Mouse (Mus musculus): ENCODE results near the gene Rab6a. TPM values are rescaled to one million over a fixed set of nuclear protein-coding genes. Genes with fewer than 3 reads are reported as not detected.
A peak's percentile ranks its signal among the peaks of the same experiment; 100 is the strongest.
"Not testable (repeated sequence)": the region's sequence is repeated elsewhere in the genome, so short reads cannot be mapped to it uniquely, and the experiment has no call there.

The Rab6a gene
- 121 and 126 TPM in 2 replicates for polyA plus RNA-seq (2016; fragmentation: Nextera tagmentation; extraction: Ambion mirVana)

GRCm38 (mm10) chr7:100607214-100608129 lies at the start of gene Rab6a:
TSS of gene Rab6a (plus strand) at chr7:100607410.
- peaks cover 6% of the 10 kb centered on the region for H3K4me1 ChIP-seq
- peak within 1 kb of the TSS; percentile 99 for H3K4me3 ChIP-seq
- peak within 1 kb of the TSS; percentile 64 for H3K4me2 ChIP-seq (replicated peaks)
- no peaks in the 10 kb centered on the region for H3K36me3 ChIP-seq
- H3K27ac ChIP-seq: peak within 1 kb of the TSS; percentile 99
- ATAC-seq (ENCODE audit: insufficient number of reproducible peaks, insufficient read depth, low FRiP score, low TSS enrichment): peak; percentile 97
- WGBS: under 1% methylated on average over 84 of the region's 105 CpGs
- no peaks in the 10 kb centered on the region for H3K9me3 ChIP-seq
- no peaks in the 10 kb centered on the region for H3K27me3 ChIP-seq
- peak within 1 kb of the TSS; percentile 96 for H3K9ac ChIP-seq

GRCm38 (mm10) chr7:100559331-100559730 lies 47.9 kb upstream of the Rab6a start:
- Histone ChIP-seq H3K4me3 (no peak overlapping the region), H3K9ac (no peak overlapping the region), H3K27ac (no peak overlapping the region), H3K36me3 (no peaks in the 10 kb centered on the region), H3K27me3 (no peaks in the 10 kb centered on the region), H3K4me2 (replicated peaks) (no peak overlapping the region), H3K9me3 (no peaks in the 10 kb centered on the region), H3K4me1 (peaks cover 6% of the 10 kb centered on the region; the same call in 1 of the 2 replicates)
- no peak for ATAC-seq (ENCODE audit: insufficient number of reproducible peaks, insufficient read depth, low FRiP score, low TSS enrichment)
- 70% methylated on average over 4 of the region's 4 CpGs for WGBS

GRCm38 (mm10) chr7:100561861-100562587 lies 45.2 kb upstream of the Rab6a start:
- H3K9ac ChIP-seq: no peak overlapping the region
- 0 out of 2 replicates have a peak overlapping the region, but pooled peaks have one; percentile 4 for H3K27ac ChIP-seq
- H3K4me2 ChIP-seq (replicated peaks): no peak overlapping the region
- ATAC-seq (ENCODE audit: insufficient number of reproducible peaks, insufficient read depth, low FRiP score, low TSS enrichment): no peak
- 63% methylated on average over 11 of the region's 11 CpGs for WGBS
- H3K4me1 ChIP-seq: no peaks in the 10 kb centered on the region
- H3K36me3 ChIP-seq: peaks cover 8% of the 10 kb centered on the region
- H3K4me3 ChIP-seq: no peak overlapping the region
- no peaks in the 10 kb centered on the region for H3K27me3 ChIP-seq
- H3K9me3 ChIP-seq: no peaks in the 10 kb centered on the region

GRCm38 (mm10) chr7:100567238-100567637 lies 40.0 kb upstream of the Rab6a start:
- WGBS: 74% methylated on average over 5 of the region's 5 CpGs
- not testable (repeated sequence) for H3K9ac ChIP-seq; H3K36me3 ChIP-seq; H3K9me3 ChIP-seq; H3K4me3 ChIP-seq; H3K4me1 ChIP-seq; ATAC-seq (ENCODE audit: insufficient number of reproducible peaks, insufficient read depth, low FRiP score, low TSS enrichment); H3K27me3 ChIP-seq; H3K4me2 ChIP-seq (replicated peaks); H3K27ac ChIP-seq

- no peak overlapping the region for H3K27ac ChIP-seq
- H3K4me3 ChIP-seq: no peak overlapping the region
- no peak overlapping the region for H3K9ac ChIP-seq
- peaks cover 2% of the 10 kb centered on the region for H3K36me3 ChIP-seq
- H3K4me1 ChIP-seq: no peaks in the 10 kb centered on the region
- H3K9me3 ChIP-seq: no peaks in the 10 kb centered on the region
- no peak overlapping the region for H3K4me2 ChIP-seq (replicated peaks)
- no peak for ATAC-seq (ENCODE audit: insufficient number of reproducible peaks, insufficient read depth, low FRiP score, low TSS enrichment)
- no peaks in the 10 kb centered on the region for H3K27me3 ChIP-seq
These were observed 37.3 kb upstream of the Rab6a start for GRCm38 (mm10) chr7:100569907-100570306.

- no peaks in the 10 kb centered on the region for H3K9me3 ChIP-seq
- H3K4me3 ChIP-seq: no peak overlapping the region
- no peaks in the 10 kb centered on the region; the same call in 1 of the 2 replicates for H3K36me3 ChIP-seq
- no peak for ATAC-seq (ENCODE audit: insufficient number of reproducible peaks, insufficient read depth, low FRiP score, low TSS enrichment)
- no peaks in the 10 kb centered on the region for H3K27me3 ChIP-seq
- H3K9ac ChIP-seq: no peak overlapping the region
- H3K4me2 ChIP-seq (replicated peaks): no peak overlapping the region
- H3K4me1 ChIP-seq: no peaks in the 10 kb centered on the region
- WGBS: 79% methylated on average over 3 of the region's 3 CpGs
- no peak overlapping the region for H3K27ac ChIP-seq
These were observed 36.1 kb upstream of the Rab6a start for GRCm38 (mm10) chr7:100570930-100571715.

- Histone ChIP-seq H3K27ac (no peak overlapping the region), H3K9me3 (no peaks in the 10 kb centered on the region), H3K4me1 (no peaks in the 10 kb centered on the region), H3K27me3 (no peaks in the 10 kb centered on the region), H3K9ac (no peak overlapping the region), H3K36me3 (no peaks in the 10 kb centered on the region; the same call in 1 of the 2 replicates), H3K4me3 (no peak overlapping the region), H3K4me2 (replicated peaks) (no peak overlapping the region)
- 82% methylated on average over 4 of the region's 4 CpGs for WGBS
- no peak for ATAC-seq (ENCODE audit: insufficient number of reproducible peaks, insufficient read depth, low FRiP score, low TSS enrichment)
These were observed 35.1 kb upstream of the Rab6a start for GRCm38 (mm10) chr7:100572061-100572460.

- H3K36me3 ChIP-seq: no peaks in the 10 kb centered on the region; the same call in 1 of the 2 replicates
- no peak overlapping the region for H3K4me2 ChIP-seq (replicated peaks)
- H3K27ac ChIP-seq: no peak overlapping the region
- no peak overlapping the region for H3K9ac ChIP-seq
- no peaks in the 10 kb centered on the region for H3K4me1 ChIP-seq
- WGBS: 74% methylated on average over 4 of the region's 4 CpGs
- no peaks in the 10 kb centered on the region for H3K27me3 ChIP-seq
- H3K4me3 ChIP-seq: no peak overlapping the region
- H3K9me3 ChIP-seq: no peaks in the 10 kb centered on the region
- ATAC-seq (ENCODE audit: insufficient number of reproducible peaks, insufficient read depth, low FRiP score, low TSS enrichment): no peak
These were observed 34.5 kb upstream of the Rab6a start for GRCm38 (mm10) chr7:100572704-100573103.

- no peak overlapping the region for H3K4me2 ChIP-seq (replicated peaks)
- H3K9me3 ChIP-seq: no peaks in the 10 kb centered on the region
- no peak overlapping the region for H3K4me3 ChIP-seq
- H3K27me3 ChIP-seq: no peaks in the 10 kb centered on the region
- no peaks in the 10 kb centered on the region for H3K4me1 ChIP-seq
- no peak overlapping the region for H3K27ac ChIP-seq
- no peak overlapping the region for H3K9ac ChIP-seq
- H3K36me3 ChIP-seq: no peaks in the 10 kb centered on the region
- WGBS: 88% methylated on average over 2 of the region's 2 CpGs
- ATAC-seq (ENCODE audit: insufficient number of reproducible peaks, insufficient read depth, low FRiP score, low TSS enrichment): no peak
These were observed 28.4 kb upstream of the Rab6a start for GRCm38 (mm10) chr7:100578794-100579193.

- no peaks in the 10 kb centered on the region for H3K36me3 ChIP-seq
- H3K27ac ChIP-seq: no peak overlapping the region
- H3K4me1 ChIP-seq: no peaks in the 10 kb centered on the region
- peak overlapping the region; percentile 60 for H3K4me2 ChIP-seq (replicated peaks)
- H3K9me3 ChIP-seq: no peaks in the 10 kb centered on the region
- no peaks in the 10 kb centered on the region for H3K27me3 ChIP-seq
- H3K9ac ChIP-seq: peak overlapping the region; percentile 68; the same call in 1 of the 2 replicates
- no peak for ATAC-seq (ENCODE audit: insufficient number of reproducible peaks, insufficient read depth, low FRiP score, low TSS enrichment)
- H3K4me3 ChIP-seq: peak overlapping the region; percentile 53
- 40% methylated on average over 7 of the region's 7 CpGs for WGBS
These were observed 25.0 kb upstream of the Rab6a start for GRCm38 (mm10) chr7:100582235-100582634.

- Histone ChIP-seq H3K4me2 (replicated peaks) (peak overlapping the region; percentile 60), H3K36me3 (no peaks in the 10 kb centered on the region), H3K9ac (peak overlapping the region; percentile 68), H3K4me3 (peak overlapping the region; percentile 53), H3K27ac (peak overlapping the region; percentile 85), H3K4me1 (no peaks in the 10 kb centered on the region), H3K9me3 (no peaks in the 10 kb centered on the region), H3K27me3 (no peaks in the 10 kb centered on the region)
- WGBS: under 1% methylated on average over 31 of the region's 31 CpGs
- peak; percentile 79; the same call in 1 of the 2 replicates for ATAC-seq (ENCODE audit: insufficient number of reproducible peaks, insufficient read depth, low FRiP score, low TSS enrichment)
These were observed 24.4 kb upstream of the Rab6a start for GRCm38 (mm10) chr7:100582727-100583236.

Data from embryonic facial prominence, embryonic 12.5 days (tissue).